9 mouse cellular contexts compared by ENCODE assay signal in the genomic region with DNA sequence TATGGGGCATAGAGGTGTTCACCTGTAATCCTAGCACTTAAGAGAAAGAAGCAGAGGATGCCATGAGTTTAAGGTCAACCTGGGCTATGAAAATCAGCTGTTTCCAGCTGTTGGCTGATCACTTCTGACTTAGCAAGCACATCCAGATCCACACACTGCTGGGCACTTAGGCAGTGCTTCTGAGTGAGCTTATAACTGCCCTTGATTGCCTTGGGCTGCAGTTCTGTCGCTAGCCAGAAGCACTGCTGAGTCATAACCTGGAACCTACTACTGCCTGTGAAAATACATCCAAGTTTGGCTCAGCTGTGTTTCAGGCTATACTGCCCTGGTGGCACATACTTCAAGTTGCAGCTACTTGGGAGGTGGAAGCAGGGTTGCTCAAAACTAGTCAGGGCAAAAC. TPM values are rescaled to one million over a fixed set of nuclear protein-coding genes. Genes with fewer than 3 reads are reported as not detected.
DNase-seq lines count a peak whose midpoint lies in the region; TF ChIP-seq lines count a peak whose summit lies in the region.
"Had no signal": no experiment of that assay in that cellular context is flagged by ENCODE, and none has a peak within 500 bp of the region (broad histone marks: within the 10 kb centered on the region; RNA-seq: fewer than 3 reads in every experiment).

No protein-coding gene starts in this region.

- in situ Hi-C loops in CH12.LX (cut with MboI; ENCODE audit: low pct_ligation_motif_present, low pct_unique_long_range_greater_than_20kb, low sequenced_read_pairs) = no loop called here

- no peak for TF ChIP-seq RAD21 in CH12.LX (IDR thresholded peaks at IDR 0.05; ENCODE audit: low read depth, low read length)

- no peak for TF ChIP-seq POLR2A in CH12.LX (IDR thresholded peaks at IDR 0.05; ENCODE audit: low read depth, low read length)
- TF ChIP-seq POLR2A in cortical plate, adult 2 months (IDR thresholded peaks at IDR 0.05; ENCODE audit: extremely low read depth, insufficient read depth, low read length) = no peak

- H3K9ac ChIP-seq in CH12.LX (ENCODE audit: insufficient read depth, low read depth) = no peak overlapping the region
- H3K9ac ChIP-seq: kidney, embryonic 15.5 days had no signal

- no peak for TF ChIP-seq EP300 in CH12.LX (IDR thresholded peaks at IDR 0.05; ENCODE audit: low read length)

- H3K79me2 ChIP-seq in CH12.LX (replicated peaks; ENCODE audit: control insufficient read depth, extremely low read depth, insufficient read depth, poor library complexity, severe bottlenecking) = no peaks in the 10 kb centered on the region

- WGBS in heart, embryonic 10.5 days = 53% methylated on average over 1 of the region's 1 CpGs

- no peaks in the 10 kb centered on the region for H3K9me3 ChIP-seq in heart, embryonic 10.5 days
- H3K9me3 ChIP-seq in CH12.LX (replicated peaks; ENCODE audit: low read length) = no peaks in the 10 kb centered on the region
- H3K9me3 ChIP-seq: kidney, embryonic 15.5 days had no signal

- H3K4me2 ChIP-seq in CH12.LX (ENCODE audit: insufficient read depth, low read depth, poor library complexity, severe bottlenecking) = no peak overlapping the region
- H3K4me2 ChIP-seq: kidney, embryonic 15.5 days had no signal

- H3K4me3 ChIP-seq in heart, embryonic 10.5 days = no peak overlapping the region
- no peak overlapping the region for H3K4me3 ChIP-seq in CH12.LX (replicated peaks in 1 of 3; ENCODE audit: low read depth in 2 of 3, low read length in 2 of 3, poor library complexity in 1 of 3)
- H3K4me3 ChIP-seq in cortical plate, adult 2 months (ENCODE audit: insufficient read depth, low read length) = no peak overlapping the region
- H3K4me3 ChIP-seq: kidney, embryonic 15.5 days had no signal

- no peak for TF ChIP-seq CTCF in CH12.LX (conservative IDR thresholded peaks at IDR 0.05 in 1 of 2, IDR thresholded peaks at IDR 0.05 in 1 of 2; ENCODE audit: low read depth in 2 of 2, low read length in 2 of 2)
- TF ChIP-seq CTCF in cortical plate, adult 2 months (IDR thresholded peaks at IDR 0.05; ENCODE audit: extremely low read depth, insufficient read depth, low read length) = 0 out of 2 replicates have a peak, but pooled peaks have one; percentile 7

- H3K27me3 ChIP-seq in heart, embryonic 10.5 days (ENCODE audit: insufficient read depth, poor library complexity, severe bottlenecking) = no peaks in the 10 kb centered on the region
- H3K27me3 ChIP-seq in CH12.LX (replicated peaks) = no peaks in the 10 kb centered on the region
- H3K27me3 ChIP-seq: kidney, embryonic 15.5 days had no signal

- H3K4me1 ChIP-seq in heart, embryonic 10.5 days = no peaks in the 10 kb centered on the region
- peaks cover 0 to 12% of the 10 kb centered on the region in 2 experiments; a peak in 2 of 4 replicates for H3K4me1 ChIP-seq in CH12.LX (ENCODE audit: control insufficient read depth in 1 of 2, insufficient read depth in 2 of 2)
- peaks cover 2% of the 10 kb centered on the region for H3K4me1 ChIP-seq in cortical plate, adult 2 months (ENCODE audit: control insufficient read depth, insufficient read depth, low read length)
- H3K4me1 ChIP-seq: kidney, embryonic 15.5 days had no signal

- H3K36me3 ChIP-seq in heart, embryonic 10.5 days = peaks cover 96% of the 10 kb centered on the region
- H3K36me3 ChIP-seq in CH12.LX (replicated peaks in 1 of 2; ENCODE audit: control insufficient read depth in 1 of 2, insufficient read depth in 1 of 2, low read length in 1 of 2) = peaks cover 79 to 100% of the 10 kb centered on the region in 2 experiments

- H3K27ac ChIP-seq in heart, embryonic 10.5 days = no peak overlapping the region
- H3K27ac ChIP-seq in CH12.LX (ENCODE audit: insufficient read depth, low read depth) = no peak overlapping the region; the same call in 1 of the 2 replicates
- H3K27ac ChIP-seq in cortical plate, adult 2 months (ENCODE audit: insufficient read depth, low read length) = no peak overlapping the region
- H3K27ac ChIP-seq: kidney, embryonic 15.5 days had no signal

- dilution Hi-C loops in CH12.LX (cut with MboI; ENCODE audit: extremely low pct_ligation_motif_present, extremely low pct_unique_long_range_greater_than_20kb, low sequenced_read_pairs) = no loop called here

- peak; percentile 62 for DNase-seq in adrenal gland, adult 2 months
- DNase-seq in adrenal gland, postnatal 4 days (ENCODE audit: low spot score in 2 of 2) = no peak
- peak; percentile 24 for DNase-seq in heart, postnatal 4 days
- no peak for DNase-seq in heart, embryonic 10.5 days (ENCODE audit: low spot score)
- peak; percentile 11 for DNase-seq in CH12.LX (ENCODE audit: extremely low read depth)
- no peak for DNase-seq in thymus, adult 18-20 months
- no peak for DNase-seq in left cerebral cortex, adult 11 months (ENCODE audit: low spot score)

TF ChIP-seq in CH12.LX, 34 proteins besides CTCF, POLR2A, EP300 and RAD21:
- TF ChIP-seq MAX (IDR thresholded peaks at IDR 0.05; ENCODE audit: low read length) (no peak), CHD2 (IDR thresholded peaks at IDR 0.05; ENCODE audit: low read length) (no peak)

RNA-seq across cellular contexts. Expression of gene Iqck, which starts 13.8 kb away (rescaled TPM):
- total RNA-seq in adrenal gland, adult 2 months (2021) = 10 to 100 TPM; 14.7 to 44.3 TPM
- 13.5 and 14.8 TPM in 2 replicates for polyA plus RNA-seq in adrenal gland, adult 2 months (2012; rRNA removed)
- total RNA-seq in adrenal gland, postnatal 4 days (2021) = 10 to 100 TPM; 17.3 to 18.2 TPM
- under 1 TPM; 0.41 to 0.76 TPM for total RNA-seq in heart, postnatal 4 days (2021)
- polyA plus RNA-seq in heart, embryonic 10.5 days (2016; fragmentation: Nextera tagmentation; extraction: Ambion mirVana) = 0.90 and 1.6 TPM in 2 replicates
- total RNA-seq in CH12.LX (2012; rRNA removed) = 0.63 and 0.68 TPM in 2 replicates
- 0.45 and 0.62 TPM in 2 replicates for total RNA-seq in CH12.LX (2014; rRNA removed)
- polyA plus RNA-seq in CH12.LX (2012; ENCODE audit: insufficient read length, low read depth) = 0.39 and 0.42 TPM in 2 replicates
- 6.6 and 8.0 TPM in 2 replicates for polyA plus RNA-seq in cortical plate, adult 2 months (2012; rRNA removed)

RNA-seq across cellular contexts. Expression of gene Knop1, which starts 14.3 kb away (rescaled TPM):
- total RNA-seq in adrenal gland, adult 2 months (2021) = 10 to 100 TPM; 34.6 to 70.0 TPM
- polyA plus RNA-seq in adrenal gland, adult 2 months (2012; rRNA removed) = 5.7 and 8.0 TPM in 2 replicates
- 10 to 100 TPM; 66.2 to 72.6 TPM for total RNA-seq in adrenal gland, postnatal 4 days (2021)
- total RNA-seq in heart, postnatal 4 days (2021) = 10 to 100 TPM; 22.8 to 30.5 TPM
- 61.8 and 88.1 TPM in 2 replicates for polyA plus RNA-seq in heart, embryonic 10.5 days (2016; fragmentation: Nextera tagmentation; extraction: Ambion mirVana)
- total RNA-seq in CH12.LX (2012; rRNA removed) (28.1 and 41.6 TPM in 2 replicates), CH12.LX (2014; rRNA removed) (35.0 and 37.5 TPM in 2 replicates)
- polyA plus RNA-seq in CH12.LX (2012; ENCODE audit: insufficient read length, low read depth) = 60.8 and 60.9 TPM in 2 replicates
- polyA plus RNA-seq in cortical plate, adult 2 months (2012; rRNA removed) = 12.0 TPM in 2 replicates

Comparison
In these comparisons a context has a peak if more than half of its experiments do, and no peak if none do; other contexts are left out.
1. DNase-seq: peak in adrenal gland, adult 2 months (single experiment), heart, postnatal 4 days (single experiment) and CH12.LX (single experiment); none in adrenal gland, postnatal 4 days (0 of 2), heart, embryonic 10.5 days (single experiment), thymus, adult 18-20 months (0 of 2) and left cerebral cortex, adult 11 months (single experiment).
2. RNA of gene Iqck, which starts 13.8 kb away (total RNA-seq): 14.7 to 44.3 TPM in adrenal gland, adult 2 months and 17.3 to 18.2 TPM in adrenal gland, postnatal 4 days; 0.41 to 0.76 TPM in heart, postnatal 4 days and 0.45 to 0.68 TPM in CH12.LX; every median in the first group is over 4 times any median in the second.